Mouse (Mus musculus) midbrain, embryonic 15.5 days (tissue): ENCODE results near the gene Ppox. TPM values are rescaled to one million over a fixed set of nuclear protein-coding genes. Genes with fewer than 3 reads are reported as not detected.
"Not testable (repeated sequence)": the region's sequence is repeated elsewhere in the genome, so short reads cannot be mapped to it uniquely, and the experiment has no call there.

Source experiments
- ATAC-seq: fragments of 200-750 bp; cut with Nextera tagmentation; replicated peaks from 2 replicates; pipeline ENCODE4 v1.8.0; 2017; ENCODE audit warnings: moderate TSS enrichment
- H3K27ac ChIP-seq: fragments of 300-500 bp; sonication (generic); 2 replicates; pipeline ENCODE4 v1.5.1; 2015; ENCODE audit warnings: mild to moderate bottlenecking, inconsistent platforms
- H3K27me3 ChIP-seq: fragments of 300-500 bp; sonication (generic); replicated peaks from 2 replicates; pipeline ENCODE4 v1.6.1; 2015; ENCODE audit warnings: inconsistent platforms
- H3K36me3 ChIP-seq: fragments of 300-500 bp; sonication (generic); replicated peaks from 2 replicates; pipeline ENCODE4 v1.6.1; 2015; ENCODE audit warnings: inconsistent platforms
- H3K4me1 ChIP-seq: fragments of 300-500 bp; sonication (generic); 2 replicates; pipeline ENCODE4 v1.6.1; 2015; ENCODE audit warnings: inconsistent platforms
- H3K4me2 ChIP-seq: fragments of 300-500 bp; sonication (generic); 2 replicates; pipeline ENCODE4 v1.6.1; 2015; ENCODE audit warnings: inconsistent platforms, mild to moderate bottlenecking, moderate library complexity
- H3K4me3 ChIP-seq: fragments of 300-500 bp; sonication (generic); 2 replicates; pipeline ENCODE4 v1.5.1; 2015; ENCODE audit warnings: mild to moderate bottlenecking, inconsistent platforms
- H3K9ac ChIP-seq: fragments of 300-500 bp; sonication (generic); 2 replicates; pipeline ENCODE4 v1.6.1; 2015; ENCODE audit warnings: mild to moderate bottlenecking, inconsistent platforms
- H3K9me3 ChIP-seq: fragments of 300-500 bp; sonication (generic); 2 replicates; pipeline ENCODE4 v1.6.1; 2016; ENCODE audit warnings: inconsistent platforms
- WGBS: fragments of 180-500 bp; shearing (Covaris S2); methylation state at CpG from one replicate; pipeline ENCODE4 v1.1.7; 2015; ENCODE audit warnings: mixed read lengths; 5-methylcytosine and 5-hydroxymethylcytosine counted together
- polyA plus RNA-seq: library from polyadenylated mRNA; unstranded; fragments of >200 nt; fragmentation: Nextera tagmentation; extraction: Ambion mirVana; gene quantifications from 2 replicates; pipeline ENCODE4 v1.2.1, GENCODE M21; 2015

Gene Ppox
- polyA plus RNA-seq, 1 experiment from 2014 or later: 48.7 TPM

DNA sequence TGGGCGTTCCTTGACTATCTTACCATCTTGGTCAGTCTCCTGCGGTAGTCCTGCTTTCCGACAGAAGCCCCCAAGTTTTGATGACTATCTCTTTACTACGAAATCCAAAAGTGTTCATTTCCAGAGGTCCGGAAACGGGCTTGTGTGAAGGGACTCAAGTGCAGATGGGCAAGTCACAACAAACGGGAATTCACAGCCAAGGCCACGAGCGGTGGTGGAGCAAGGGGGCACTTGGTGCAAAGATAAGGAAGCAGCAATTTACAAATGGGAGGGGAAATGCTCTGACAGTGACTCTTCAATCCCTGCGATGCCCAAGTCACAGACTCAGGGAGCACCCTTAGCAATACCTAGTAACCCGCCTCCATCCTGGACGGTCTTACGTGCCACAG is 33.5 kb downstream of the Ppox start:
- Histone ChIP-seq H3K4me1 (peaks cover 49% of the 10 kb centered on the region), H3K9ac (peak overlapping the region; percentile 26; the same call in 1 of the 2 replicates), H3K36me3 (peaks cover 3% of the 10 kb centered on the region; the same call in 1 of the 2 replicates), H3K27me3 (no peaks in the 10 kb centered on the region), H3K4me3 (peak overlapping the region; percentile 66), H3K9me3 (no peaks in the 10 kb centered on the region), H3K4me2 (peak overlapping the region; percentile 75), H3K27ac (peak overlapping the region; percentile 75)
- peak; percentile 9 for ATAC-seq
- WGBS: 15% methylated on average over 13 of the region's 13 CpGs

DNA sequence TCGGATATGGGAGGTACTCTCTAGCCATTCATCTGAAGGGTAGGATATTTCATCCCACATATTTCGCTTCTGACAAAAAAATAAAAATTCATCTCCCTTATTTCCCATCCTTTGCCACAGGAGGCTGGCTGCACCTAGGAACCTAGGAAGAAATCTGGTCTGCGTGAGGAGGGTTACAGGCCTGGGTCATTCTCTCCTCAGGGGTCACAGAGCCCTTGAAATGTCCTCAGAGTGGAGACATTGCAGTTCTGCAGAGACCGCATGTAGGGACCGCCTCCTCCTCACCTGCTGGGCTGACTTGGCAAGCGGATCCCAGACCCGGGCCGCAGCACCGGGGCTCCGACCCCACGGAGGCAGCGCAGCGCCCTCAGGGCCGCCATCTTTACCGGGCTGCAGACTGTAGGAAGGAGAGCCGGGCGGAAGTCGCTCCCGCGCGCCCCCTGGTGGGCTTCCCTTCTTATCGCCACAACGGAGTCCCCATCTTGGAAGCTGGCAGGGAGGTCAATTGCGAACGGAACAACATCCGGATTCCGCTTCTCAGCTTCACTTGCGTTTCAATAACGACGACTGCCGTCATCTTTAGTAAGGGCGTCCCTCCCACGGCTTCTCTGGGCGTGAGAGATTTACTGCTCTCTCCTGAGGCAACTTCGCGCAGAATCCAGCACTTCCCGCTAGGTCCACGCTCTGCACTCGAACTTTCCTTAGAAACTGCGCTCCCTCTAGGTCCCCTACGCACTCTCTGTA is 34.1 kb downstream of the Ppox start:
- peaks cover 3% of the 10 kb centered on the region; the same call in 1 of the 2 replicates for H3K36me3 ChIP-seq
- peak overlapping the region; percentile 66 for H3K4me3 ChIP-seq
- peaks cover 44% of the 10 kb centered on the region for H3K4me1 ChIP-seq
- peak; percentile 94 for ATAC-seq
- peak overlapping the region; percentile 81 for H3K9ac ChIP-seq
- H3K9me3 ChIP-seq: no peaks in the 10 kb centered on the region
- peak overlapping the region; percentile 75 for H3K4me2 ChIP-seq
- WGBS: under 1% methylated on average over 41 of the region's 41 CpGs
- H3K27ac ChIP-seq: peak overlapping the region; percentile 75
- H3K27me3 ChIP-seq: no peaks in the 10 kb centered on the region

DNA sequence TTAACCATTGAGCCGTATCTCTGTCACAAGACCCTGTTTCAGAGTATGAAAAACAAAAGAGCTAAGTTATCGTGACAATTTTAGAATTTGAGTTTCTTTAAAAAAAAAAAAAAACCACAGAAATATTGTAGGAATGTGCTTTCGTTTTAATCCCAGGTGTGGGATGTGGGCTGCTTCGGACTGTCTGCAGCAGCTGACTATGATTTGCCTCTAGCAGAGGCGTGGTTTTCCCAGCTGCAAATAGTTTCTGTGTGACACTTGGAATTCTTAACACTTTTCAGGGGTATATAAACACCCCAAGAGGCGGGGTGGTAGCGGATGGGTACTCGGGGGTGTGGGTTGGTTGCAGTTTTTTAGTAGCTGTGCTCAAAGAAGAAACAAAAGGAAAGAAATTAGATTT is 35.6 kb downstream of the Ppox start:
- Histone ChIP-seq H3K4me3 (no peak overlapping the region), H3K27me3 (no peaks in the 10 kb centered on the region), H3K4me1 (peaks cover 28% of the 10 kb centered on the region), H3K36me3 (peaks cover 10% of the 10 kb centered on the region; the same call in 1 of the 2 replicates), H3K27ac (no peak overlapping the region), H3K4me2 (no peak overlapping the region), H3K9me3 (no peaks in the 10 kb centered on the region), H3K9ac (no peak overlapping the region)
- 96% methylated on average over 8 of the region's 8 CpGs for WGBS
- no peak for ATAC-seq

DNA sequence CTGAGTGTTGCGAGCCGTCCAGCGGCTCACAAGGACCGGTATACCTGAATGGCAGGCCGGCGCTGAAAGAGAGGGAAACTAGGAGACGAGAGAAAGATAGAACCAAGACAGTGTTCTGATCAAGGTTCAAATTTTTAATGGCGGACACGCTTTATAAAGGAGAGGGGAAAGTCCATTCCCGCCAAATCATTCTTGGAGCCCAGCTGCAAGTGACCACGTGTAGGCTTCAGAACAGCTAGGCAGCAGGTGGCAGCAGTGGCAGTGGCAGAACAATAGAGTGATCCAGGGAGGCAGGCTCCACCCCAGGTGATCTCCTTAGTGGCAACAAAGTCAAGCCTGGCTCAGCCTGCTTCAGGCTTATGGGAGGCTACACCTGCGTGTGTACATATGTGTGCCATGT is 39.0 kb downstream of the Ppox start:
- peaks cover 15% of the 10 kb centered on the region for H3K4me1 ChIP-seq
- not testable (repeated sequence) for H3K27ac ChIP-seq, ATAC-seq, H3K4me3 ChIP-seq, H3K27me3 ChIP-seq, H3K4me2 ChIP-seq, H3K9ac ChIP-seq, H3K9me3 ChIP-seq
- WGBS: 86% methylated on average over 12 of the region's 12 CpGs
- H3K36me3 ChIP-seq: peaks cover 38% of the 10 kb centered on the region; the same call in 1 of the 2 replicates

DNA sequence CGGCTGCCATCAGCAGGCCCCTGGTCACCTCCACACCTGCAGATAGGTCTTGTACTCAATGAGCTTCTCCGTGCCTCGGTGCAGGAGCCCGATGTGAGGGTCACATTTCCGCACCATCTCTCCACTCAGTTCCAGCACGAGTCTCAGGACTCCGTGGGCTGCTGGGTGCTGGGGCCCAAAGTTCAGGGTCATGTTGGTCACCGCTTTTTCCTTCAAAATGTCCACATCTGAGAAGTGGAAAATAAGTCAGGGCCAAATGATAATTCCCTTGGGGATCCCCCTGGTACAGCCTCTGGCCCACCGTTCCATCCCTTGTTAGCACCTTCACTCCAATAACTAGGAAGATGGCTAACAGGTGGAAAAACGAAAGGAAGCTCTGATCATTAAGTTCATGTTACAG is 40.1 kb downstream of the Ppox start:
- Histone ChIP-seq H3K4me1 (peaks cover 9% of the 10 kb centered on the region), H3K36me3 (peaks cover 46% of the 10 kb centered on the region; the same call in 1 of the 2 replicates), H3K9ac (no peak overlapping the region), H3K27me3 (no peaks in the 10 kb centered on the region), H3K27ac (no peak overlapping the region), H3K9me3 (no peaks in the 10 kb centered on the region), H3K4me2 (no peak overlapping the region), H3K4me3 (no peak overlapping the region)
- 93% methylated on average over 10 of the region's 10 CpGs for WGBS
- ATAC-seq: no peak

DNA sequence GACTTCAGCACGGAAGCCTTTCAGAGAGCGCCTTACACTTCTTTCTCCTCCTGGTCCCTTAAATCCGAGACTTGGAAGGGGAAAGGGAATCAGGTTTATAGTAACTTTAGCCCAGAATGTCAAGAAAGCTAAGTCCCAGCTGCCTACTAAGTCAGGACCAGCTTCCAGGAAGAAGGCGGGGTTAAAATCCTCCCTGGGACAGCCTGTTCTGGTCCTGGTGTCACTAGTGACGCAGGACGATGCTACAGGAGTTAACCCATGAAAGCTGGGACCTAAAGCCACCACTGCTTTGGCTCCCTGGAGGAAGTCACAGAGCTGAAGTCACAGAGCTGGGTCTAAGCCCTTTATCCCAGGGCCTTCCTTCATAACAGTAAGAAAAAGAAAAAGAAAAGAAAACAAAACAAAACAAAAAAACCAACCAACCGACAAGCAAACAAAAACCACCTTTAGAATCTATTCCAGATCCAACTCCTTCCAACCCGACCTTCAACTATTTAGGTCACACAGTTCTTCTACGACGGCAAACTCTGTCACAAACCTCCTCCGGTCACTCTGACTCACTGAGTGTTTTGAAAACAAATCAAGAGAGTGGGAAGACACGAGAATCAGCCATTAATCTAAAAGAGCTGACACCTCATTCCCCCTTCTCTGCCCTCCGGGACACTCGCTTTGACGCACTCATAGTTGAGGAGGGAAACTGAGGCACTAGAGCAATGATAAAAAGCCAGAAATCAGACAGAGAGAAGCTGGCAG is 40.8 kb downstream of the Ppox start:
- peaks cover 52% of the 10 kb centered on the region for H3K36me3 ChIP-seq
- H3K9me3 ChIP-seq: no peaks in the 10 kb centered on the region
- no peak overlapping the region for H3K4me3 ChIP-seq
- no peak overlapping the region for H3K9ac ChIP-seq
- no peak overlapping the region for H3K27ac ChIP-seq
- no peak for ATAC-seq
- 0 out of 2 replicates have a peak, but pooled peaks cover 3% of the 10 kb centered on the region for H3K4me1 ChIP-seq
- 85% methylated on average over 15 of the region's 15 CpGs for WGBS
- no peaks in the 10 kb centered on the region for H3K27me3 ChIP-seq
- no peak overlapping the region for H3K4me2 ChIP-seq

DNA sequence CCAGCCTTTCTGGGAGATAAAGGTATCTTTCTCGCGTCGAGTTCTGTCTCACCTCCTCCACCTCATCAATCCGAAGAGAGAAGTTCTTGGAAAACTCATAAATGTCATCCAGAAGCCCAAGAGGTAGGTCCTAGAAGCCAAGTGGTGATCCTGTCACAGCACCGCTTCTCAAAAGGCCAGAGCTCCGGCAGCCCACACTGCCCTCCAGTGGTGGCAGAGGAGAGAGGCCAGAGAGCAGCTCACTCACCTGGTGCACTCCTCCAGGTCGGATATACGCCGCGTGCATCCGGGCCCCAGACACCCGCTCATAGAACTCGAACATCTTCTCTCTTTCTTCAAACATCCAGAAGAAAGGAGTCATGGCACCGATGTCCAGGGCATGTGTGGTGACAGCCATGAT is 42.5 kb downstream of the Ppox start:
- Histone ChIP-seq H3K4me3 (no peak overlapping the region), H3K27ac (no peak overlapping the region), H3K36me3 (peaks cover 69% of the 10 kb centered on the region), H3K27me3 (no peaks in the 10 kb centered on the region), H3K9me3 (no peaks in the 10 kb centered on the region), H3K9ac (no peak overlapping the region), H3K4me2 (no peak overlapping the region), H3K4me1 (0 out of 2 replicates have a peak, but pooled peaks cover 3% of the 10 kb centered on the region)
- WGBS: 68% methylated on average over 14 of the region's 14 CpGs
- 0 out of 2 replicates have a peak, but pooled peaks have one; percentile 48 for ATAC-seq

DNA sequence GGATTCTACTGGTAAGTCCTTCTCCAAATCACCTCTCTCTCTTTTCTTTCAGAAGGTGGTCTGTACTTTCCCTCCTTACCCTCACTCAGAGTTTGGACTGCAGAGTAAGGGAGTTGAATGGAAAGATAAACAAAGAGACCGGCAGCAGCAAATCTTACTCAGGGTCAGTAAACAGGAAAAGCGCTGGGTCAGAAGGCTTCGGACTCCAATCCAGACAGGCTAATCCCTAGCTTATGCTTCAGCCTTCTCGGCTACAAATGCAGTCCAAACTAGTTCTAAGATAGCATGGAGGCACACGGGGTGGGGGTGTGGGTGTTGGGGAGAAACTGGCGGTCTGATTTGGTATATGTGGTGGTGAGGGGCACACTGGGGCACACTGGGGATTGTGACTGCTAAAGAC is 43.5 kb downstream of the Ppox start:
- ATAC-seq: no peak
- no peak overlapping the region for H3K27ac ChIP-seq
- H3K9ac ChIP-seq: no peak overlapping the region
- no peaks in the 10 kb centered on the region for H3K27me3 ChIP-seq
- peaks cover 67% of the 10 kb centered on the region for H3K36me3 ChIP-seq
- H3K4me1 ChIP-seq: 0 out of 2 replicates have a peak, but pooled peaks cover 3% of the 10 kb centered on the region
- WGBS: 80% methylated on average over 6 of the region's 6 CpGs
- no peak overlapping the region for H3K4me3 ChIP-seq
- H3K9me3 ChIP-seq: no peaks in the 10 kb centered on the region
- no peak overlapping the region for H3K4me2 ChIP-seq

DNA sequence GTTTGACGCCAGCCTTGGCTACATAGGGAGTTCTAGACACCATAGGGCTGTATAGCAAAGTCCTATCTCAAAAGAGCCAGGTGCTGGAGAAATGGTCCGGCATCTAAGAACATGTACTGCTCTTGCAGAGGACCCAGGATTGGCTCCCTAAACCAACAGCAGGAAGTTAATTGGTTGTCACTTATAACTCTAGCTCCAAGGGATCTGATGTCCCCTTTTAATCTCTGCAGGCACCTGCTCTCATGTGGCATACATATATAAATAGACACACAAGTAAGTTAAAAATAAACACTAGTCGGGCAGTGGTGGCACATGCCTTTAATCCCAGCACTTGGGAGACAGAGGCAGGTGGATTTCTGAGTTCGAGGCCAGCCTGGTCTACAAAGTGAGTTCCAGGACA is 45.2 kb downstream of the Ppox start:
- H3K9me3 ChIP-seq: no peaks in the 10 kb centered on the region
- H3K36me3 ChIP-seq: peaks cover 63% of the 10 kb centered on the region
- no peak overlapping the region for H3K9ac ChIP-seq
- H3K4me2 ChIP-seq: no peak overlapping the region
- no peaks in the 10 kb centered on the region for H3K27me3 ChIP-seq
- 88% methylated on average over 4 of the region's 4 CpGs for WGBS
- H3K4me1 ChIP-seq: 0 out of 2 replicates have a peak, but pooled peaks cover 3% of the 10 kb centered on the region
- no peak overlapping the region for H3K27ac ChIP-seq
- no peak overlapping the region for H3K4me3 ChIP-seq
- ATAC-seq: no peak

DNA sequence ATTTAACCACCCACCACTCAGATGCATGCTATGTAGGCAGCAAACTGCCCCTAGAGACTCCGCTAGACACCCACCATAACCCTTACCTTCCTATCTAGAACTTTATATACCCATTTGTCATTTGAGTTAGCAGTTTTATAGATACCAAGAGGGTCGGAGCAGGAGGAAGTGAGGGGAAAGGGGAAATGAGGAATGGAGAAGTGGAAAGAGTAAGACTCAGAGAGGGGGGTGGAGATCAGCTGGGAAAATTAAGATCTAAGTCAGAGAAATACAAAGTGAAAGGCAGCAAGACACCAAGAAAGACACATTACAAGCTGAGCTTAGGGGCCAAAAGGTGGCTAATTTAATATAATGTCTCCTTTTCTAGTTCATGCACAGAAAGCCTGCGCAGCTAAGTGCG is 46.4 kb downstream of the Ppox start:
- WGBS: 95% methylated on average over 4 of the region's 4 CpGs
- H3K36me3 ChIP-seq: peaks cover 52% of the 10 kb centered on the region

DNA sequence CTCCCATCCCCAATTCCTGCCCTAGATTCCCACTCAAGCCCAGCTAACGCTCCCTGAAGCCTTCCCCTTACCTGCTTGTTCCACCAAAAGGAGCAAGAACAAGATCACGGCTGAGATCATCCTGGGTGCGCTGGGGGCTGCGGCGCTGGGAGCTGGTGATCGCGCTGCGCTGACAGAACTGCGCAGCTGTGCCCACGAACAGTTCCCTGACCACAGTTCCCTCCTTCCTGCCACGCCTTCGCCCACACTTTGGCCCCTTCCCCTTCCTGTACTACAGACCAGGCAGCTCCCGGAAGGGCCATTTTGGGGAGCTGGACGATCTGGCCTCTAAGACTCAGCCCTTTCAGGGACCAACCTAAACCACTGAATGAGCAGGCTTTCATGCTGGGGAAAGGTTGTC is 46.9 kb downstream of the Ppox start, which contains the start of gene Fcer1g:
Fcer1g (minus strand) TSS at position 240 of the 400 bp plus-strand sequence.
- Histone ChIP-seq H3K4me3 (no peak within 1 kb of the TSS), H3K27me3 (no peaks in the 10 kb centered on the region), H3K4me2 (no peak within 1 kb of the TSS), H3K9ac (no peak within 1 kb of the TSS), H3K36me3 (peaks cover 52% of the 10 kb centered on the region), H3K9me3 (no peaks in the 10 kb centered on the region), H3K27ac (no peak within 1 kb of the TSS), H3K4me1 (no peaks in the 10 kb centered on the region)
- 95% methylated on average over 14 of the region's 14 CpGs for WGBS
- no peak for ATAC-seq

More for the DNA sequence above, 46.4 kb downstream of the Ppox start:
- no peak for ATAC-seq
- no peak overlapping the region for H3K4me3 ChIP-seq
- H3K4me2 ChIP-seq: no peak overlapping the region
- no peaks in the 10 kb centered on the region for H3K9me3 ChIP-seq
- no peak overlapping the region for H3K9ac ChIP-seq
- H3K27ac ChIP-seq: no peak overlapping the region
- H3K4me1 ChIP-seq: no peaks in the 10 kb centered on the region
- no peaks in the 10 kb centered on the region for H3K27me3 ChIP-seq
